ENCODE assay signal across 26 mouse cellular contexts in genomic region chr9:31995101-31995500, GRCm38 (mm10).
"Had no signal": no experiment of that assay in that cellular context is flagged by ENCODE, and none has a peak within 500 bp of the region (broad histone marks: within the 10 kb centered on the region; RNA-seq: fewer than 3 reads in every experiment).

No protein-coding gene starts in this region.

- ATAC-seq: forebrain, postnatal 0 days; hindbrain, embryonic 16.5 days; inflammation-experienced regulatory T-cells, adult 6 months; intestine, postnatal 0 days had no signal

- DNase-seq: forebrain, postnatal 0 days; gastrocnemius, adult 2 months; gastrocnemius, postnatal 10 days; gastrocnemius, postnatal 25 days; heart, postnatal 4 days; kidney, adult 18-20 months; kidney, adult 8-10 months; kidney, postnatal 10 days; kidney, postnatal 25 days; kidney, postnatal 4 days; liver, embryonic 13.5 days had no signal

- H3K9me3 ChIP-seq: heart, embryonic 13.5 days; heart, embryonic 15.5 days; hindbrain, embryonic 10.5 days; hindbrain, embryonic 12.5 days; limb, embryonic 13.5 days; limb, embryonic 15.5 days; liver, embryonic 13.5 days; liver, embryonic 15.5 days had no signal

- H3K4me3 ChIP-seq: gastrocnemius, adult 2 months; heart, embryonic 13.5 days; heart, embryonic 15.5 days; hindbrain, embryonic 10.5 days; hindbrain, embryonic 12.5 days; layer of hippocampus, adult 2 months; left cerebral cortex, adult 2 months; limb, embryonic 13.5 days; limb, embryonic 15.5 days; liver, embryonic 13.5 days; liver, embryonic 15.5 days had no signal

- H3K9ac ChIP-seq: forebrain, postnatal 0 days; heart, embryonic 13.5 days; heart, embryonic 15.5 days; hindbrain, embryonic 12.5 days; hindbrain, embryonic 14.5 days; limb, embryonic 13.5 days; limb, embryonic 15.5 days; liver, embryonic 13.5 days; liver, embryonic 15.5 days had no signal

- H3K4me2 ChIP-seq: heart, embryonic 11.5 days; heart, embryonic 13.5 days; heart, embryonic 15.5 days; hindbrain, embryonic 12.5 days; hindbrain, embryonic 14.5 days; limb, embryonic 13.5 days; limb, embryonic 15.5 days; liver, embryonic 11.5 days; liver, embryonic 13.5 days; liver, embryonic 15.5 days had no signal

- H3K27me3 ChIP-seq: heart, embryonic 13.5 days; heart, embryonic 15.5 days; hindbrain, embryonic 12.5 days; limb, embryonic 13.5 days; limb, embryonic 15.5 days had no signal

- H3K27ac ChIP-seq: gastrocnemius, adult 2 months; heart, embryonic 15.5 days; hindbrain, embryonic 10.5 days; hindbrain, embryonic 12.5 days; hindbrain, embryonic 14.5 days; layer of hippocampus, adult 2 months; left cerebral cortex, adult 2 months; limb, embryonic 13.5 days; limb, embryonic 15.5 days; liver, embryonic 13.5 days; liver, embryonic 15.5 days had no signal

- H3K36me3 ChIP-seq: heart, embryonic 13.5 days; heart, embryonic 15.5 days; hindbrain, embryonic 10.5 days; hindbrain, embryonic 12.5 days; limb, embryonic 13.5 days; limb, embryonic 15.5 days; liver, embryonic 13.5 days; liver, embryonic 15.5 days had no signal
